Mouse (Mus musculus) regulatory T cell (primary cell): ENCODE results near the gene Sptb.

Source experiments
- in situ Hi-C: fragments of 300-600 bp; cut with MboI, MseI; formaldehyde crosslinking; loops from one replicate; pipeline ENCODE4 v1.15.1; 2025; ENCODE audit warnings: high pct_unique_total_duplicates

Sptb gene

GRCm38 (mm10) chr12:76545786-76546370 is 164.5 kb downstream of the Sptb start:
- in situ Hi-C loops = no loop called here

GRCm38 (mm10) chr12:76541879-76542278 is 168.5 kb downstream of the Sptb start:
- in situ Hi-C loops = no loop called here

GRCm38 (mm10) chr12:76541475-76541874 is 168.9 kb downstream of the Sptb start:
- in situ Hi-C loops = no loop called here

DNA sequence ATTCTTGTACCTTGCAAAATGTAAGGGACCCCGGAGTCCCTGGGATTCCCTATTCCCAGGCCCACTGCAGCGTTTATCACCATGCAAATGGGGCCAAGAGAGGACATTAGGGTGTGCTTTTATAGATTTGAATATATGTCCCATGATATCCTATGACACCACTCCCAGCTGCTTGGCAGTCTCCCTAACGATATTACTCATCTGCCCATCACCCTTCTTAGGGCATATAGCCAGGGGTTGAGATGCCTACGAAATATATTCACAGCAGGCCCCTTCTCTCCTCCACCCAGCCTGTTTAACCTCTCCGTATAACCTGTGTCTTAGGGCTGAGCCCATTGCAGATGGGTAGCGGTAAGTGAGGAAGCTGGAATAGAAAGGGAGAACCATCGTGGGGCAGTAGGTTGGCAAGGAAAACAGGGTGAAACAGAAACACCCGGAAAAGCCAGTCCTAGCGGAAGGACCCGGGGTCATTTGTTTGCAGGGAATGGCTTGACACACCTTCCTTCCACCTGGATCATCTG is 169.6 kb downstream of the Sptb start:
- in situ Hi-C loops = no loop called here

- in situ Hi-C loops = no loop called here
Observed at GRCm38 (mm10) chr12:76540169-76540568, 170.2 kb downstream of the Sptb start.

- in situ Hi-C loops = no loop called here
Observed at GRCm38 (mm10) chr12:76537434-76537833, 172.9 kb downstream of the Sptb start.

DNA sequence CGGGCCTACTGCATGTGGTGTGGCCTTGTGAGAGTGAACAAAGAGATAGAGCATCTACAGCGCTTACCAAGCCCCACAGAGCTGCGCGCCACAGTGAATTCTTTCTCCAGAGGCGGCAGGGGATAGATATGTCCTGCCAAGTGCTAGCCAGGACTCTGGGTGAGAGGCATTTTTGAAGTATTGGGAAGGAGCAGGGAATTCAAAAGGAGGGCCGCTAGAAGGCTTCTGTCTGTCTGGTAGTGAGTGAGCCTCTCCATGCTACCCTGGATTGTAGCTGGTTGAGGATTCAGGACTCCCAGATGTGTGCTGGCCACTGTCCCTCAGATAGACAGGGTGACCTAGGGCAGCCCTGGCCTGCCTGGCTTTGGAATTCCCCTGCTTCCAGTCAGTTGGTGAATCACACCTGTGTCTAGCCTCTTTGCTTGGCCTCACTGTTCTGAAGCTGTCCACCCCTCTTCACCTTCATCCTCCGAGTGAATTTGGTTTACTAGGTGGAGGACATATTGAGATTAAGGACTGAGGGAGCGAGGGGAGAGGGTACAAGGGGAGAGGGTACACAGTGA is 173.7 kb downstream of the Sptb start:
- in situ Hi-C loops = no loop called here

DNA sequence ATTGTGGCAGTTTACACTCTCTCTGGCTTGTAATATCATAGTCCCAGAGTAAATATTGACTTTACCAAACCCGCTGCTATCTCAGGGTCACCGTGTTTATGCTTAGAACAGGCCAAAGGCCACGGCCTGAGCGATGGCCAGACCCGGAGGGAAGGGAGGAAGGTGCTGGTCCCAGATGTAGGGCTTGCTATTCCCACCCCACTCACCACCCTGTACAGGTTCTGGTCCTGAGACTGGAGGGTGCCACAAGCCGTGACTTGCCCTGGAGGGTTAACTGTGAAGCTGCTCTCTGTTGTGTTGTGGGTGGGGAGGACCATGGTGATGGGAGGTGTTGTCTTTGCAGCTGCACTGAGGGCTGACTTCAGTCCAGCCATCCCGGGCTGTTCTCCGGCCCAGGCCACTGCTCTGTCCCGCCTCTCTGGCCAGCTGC is 174.9 kb downstream of the Sptb start:
- in situ Hi-C loops = no loop called here

- in situ Hi-C loops = loop anchor here (5.0 kb wide), 1 partner anchor 403 kb away; no protein-coding TSS in a partner anchor
Observed at GRCm38 (mm10) chr12:76534641-76535283, 175.6 kb downstream of the Sptb start.

DNA sequence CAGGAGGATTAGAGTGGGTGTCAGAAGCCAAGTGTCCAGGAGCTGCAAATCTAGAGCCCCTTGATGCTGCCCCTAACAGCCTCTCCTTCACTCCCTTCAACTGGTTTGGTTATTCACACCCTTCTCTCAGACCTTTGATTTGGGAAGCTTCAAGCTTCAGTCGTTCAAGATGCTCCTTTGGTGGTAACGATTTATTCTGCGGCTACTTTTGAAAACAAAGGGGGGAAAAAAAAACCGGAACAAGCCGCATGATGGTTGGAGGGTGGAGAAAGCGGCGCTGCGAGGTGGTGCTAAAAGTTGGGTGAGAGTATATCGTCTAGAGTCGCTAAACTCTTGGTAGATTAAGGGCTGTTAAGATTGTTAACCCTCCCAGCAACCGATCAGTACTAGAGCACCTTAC is 176.1 kb downstream of the Sptb start:
- in situ Hi-C loops = loop anchor here (5.0 kb wide), 1 partner anchor 403 kb away; no protein-coding TSS in a partner anchor

- in situ Hi-C loops = loop anchor here (5.0 kb wide), 1 partner anchor 404 kb away; no protein-coding TSS in a partner anchor
Observed at GRCm38 (mm10) chr12:76533377-76534222, 176.7 kb downstream of the Sptb start.

- in situ Hi-C loops = loop anchor here (5.0 kb wide), 1 partner anchor 404 kb away; no protein-coding TSS in a partner anchor
Observed at GRCm38 (mm10) chr12:76532926-76533376, 177.4 kb downstream of the Sptb start.

DNA sequence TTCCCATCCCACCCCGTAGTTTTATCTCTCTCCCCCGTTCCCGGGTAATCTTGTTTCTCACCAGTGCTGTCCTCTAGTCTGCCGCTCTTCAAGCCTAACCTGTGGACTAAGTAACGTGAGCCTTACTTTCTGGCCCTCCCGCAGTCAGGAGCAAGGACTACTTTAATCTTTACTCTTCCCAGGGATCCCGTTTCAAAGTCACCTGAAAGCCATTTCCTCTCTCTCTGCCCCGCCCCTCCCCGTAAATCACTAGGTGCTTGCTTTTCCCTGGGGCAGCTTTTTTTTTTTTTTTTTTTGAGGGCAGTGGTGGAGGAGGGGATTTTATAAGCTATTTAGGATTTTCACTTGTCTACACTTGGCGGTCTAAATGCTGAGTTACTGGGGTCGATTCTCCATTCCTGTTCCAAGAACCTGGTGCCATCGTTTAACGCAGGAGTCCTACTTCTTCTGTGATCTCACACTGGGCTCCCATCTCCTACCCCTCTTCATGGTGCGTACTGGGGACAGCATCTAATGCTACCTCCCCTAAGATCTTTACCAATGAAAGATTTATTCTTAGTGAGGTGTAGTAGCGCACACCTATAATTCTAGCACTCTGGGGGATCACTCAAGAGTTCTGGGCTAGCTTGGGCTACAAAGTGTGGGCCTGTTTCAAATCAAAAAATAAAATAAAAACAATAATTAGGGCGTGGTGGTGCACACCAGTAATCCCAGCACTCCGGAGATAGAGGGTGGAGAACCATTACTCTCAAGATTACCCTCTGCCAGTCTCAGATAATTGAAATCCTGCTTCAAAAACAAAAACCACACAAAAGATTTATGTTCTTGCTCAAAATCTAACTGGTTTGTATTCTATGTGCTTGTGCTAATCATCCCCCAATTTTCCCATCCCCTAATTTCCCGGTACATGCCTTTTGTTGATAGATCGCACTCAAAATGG is 178.1 kb downstream of the Sptb start:
- in situ Hi-C loops = loop anchor here (5.0 kb wide), 1 partner anchor 405 kb away; no protein-coding TSS in a partner anchor

DNA sequence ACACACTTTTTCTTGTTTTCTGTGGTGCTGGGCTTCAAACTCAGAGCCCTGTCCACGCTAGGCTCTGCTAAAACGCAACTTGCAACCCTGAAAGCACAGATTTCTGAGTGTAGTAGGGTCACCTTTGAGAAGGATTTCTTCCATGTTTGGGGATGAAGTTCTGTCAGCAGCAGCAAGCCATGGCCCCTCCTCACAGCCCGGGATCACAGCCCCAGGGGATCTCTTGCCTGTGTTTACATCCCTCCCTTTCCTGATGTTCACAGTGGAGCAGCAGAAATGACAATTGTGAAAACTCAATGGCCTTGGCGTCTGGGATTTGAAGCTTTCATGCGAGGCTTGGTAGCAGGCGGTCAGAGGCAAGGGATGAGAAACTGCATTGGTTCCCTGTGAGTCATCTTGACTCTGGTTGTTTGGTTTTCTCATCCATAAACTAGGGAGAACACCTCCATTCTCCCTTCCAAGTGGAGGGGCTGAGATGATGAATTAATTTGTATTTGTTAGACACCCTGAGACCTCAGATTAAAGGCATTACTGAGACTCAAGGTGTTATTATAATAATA is 179.7 kb downstream of the Sptb start, which contains the start of gene Plekhg3:
Plekhg3 (plus strand) TSS at position 312 of the 560 bp plus-strand sequence.
- in situ Hi-C loops = loop anchor here (5.0 kb wide), 1 partner anchor 407 kb away; no protein-coding TSS in a partner anchor
